Mouse (Mus musculus): ENCODE results near the gene Cdh26.

DNA sequence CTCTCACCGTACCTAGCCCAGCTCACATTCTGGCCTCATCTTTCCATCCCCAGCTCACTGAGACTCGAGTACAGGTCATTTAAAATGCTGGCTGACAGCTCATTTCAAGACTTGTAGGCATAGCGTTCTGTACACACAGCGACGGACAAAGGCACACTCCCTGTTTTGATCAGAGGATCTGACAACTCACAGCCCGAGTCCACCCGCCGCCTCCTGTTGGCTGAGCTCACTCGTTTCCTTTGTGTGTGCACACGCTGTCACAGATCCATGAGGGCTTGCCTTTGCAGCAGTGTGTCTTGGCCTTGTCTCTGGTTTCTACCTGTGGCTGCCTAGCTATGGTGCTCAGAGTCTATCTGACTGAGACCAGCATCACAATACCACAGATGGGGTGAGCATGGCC, 72.1 kb downstream of the Cdh26 start:
- no peak for TF ChIP-seq GATA1 (IDR thresholded peaks at IDR 0.05; ENCODE audit: borderline replicate concordance, low read length)
- no peak for TF ChIP-seq POLR2AphosphoS5 (IDR thresholded peaks at IDR 0.05; ENCODE audit: insufficient replicate concordance, low read depth, low read length)
- no peak for TF ChIP-seq CTCF (IDR thresholded peaks at IDR 0.05; ENCODE audit: low read depth, low read length)
- TF ChIP-seq TAL1 (conservative IDR thresholded peaks at IDR 0.05; ENCODE audit: low read depth, low read length): no peak

Measured in G1E (cell line).